Mouse (Mus musculus) intestine, postnatal 0 days (tissue): ENCODE measurements around the gene Arpc1b. TPM values are rescaled to one million over a fixed set of nuclear protein-coding genes. Genes with fewer than 3 reads are reported as not detected.
"Not testable (repeated sequence)": the region's sequence is repeated elsewhere in the genome, so short reads cannot be mapped to it uniquely, and the experiment has no call there.

Source experiments
- ATAC-seq: fragments of 200-750 bp; cut with Nextera tagmentation; 2 replicates; pipeline ENCODE4 v1.8.0; 2017; ENCODE audit warnings: mild to moderate bottlenecking, moderate TSS enrichment, moderate library complexity
- H3K27ac ChIP-seq: fragments of 300-500 bp; sonication (generic); 2 replicates; pipeline ENCODE4 v1.5.1; 2014; ENCODE audit warnings: mild to moderate bottlenecking, low read depth, low read length, moderate library complexity
- H3K27me3 ChIP-seq: fragments of 300-500 bp; sonication (generic); replicated peaks from 2 replicates; pipeline ENCODE4 v1.6.1; 2014; ENCODE audit warnings: low read length, mixed read lengths; ENCODE audit not compliant: control insufficient read depth, insufficient read depth
- H3K36me3 ChIP-seq: fragments of 300-500 bp; sonication (generic); 2 replicates; pipeline ENCODE4 v1.6.1; 2014; ENCODE audit warnings: mild to moderate bottlenecking, moderate library complexity; ENCODE audit not compliant: control insufficient read depth, insufficient read depth
- H3K4me1 ChIP-seq: fragments of 300-500 bp; sonication (generic); replicated peaks from 2 replicates; pipeline ENCODE4 v1.6.1; 2014; ENCODE audit warnings: antibody characterized with exemption, low read length, mixed read lengths; ENCODE audit not compliant: control insufficient read depth, insufficient read depth
- H3K4me2 ChIP-seq: fragments of 300-500 bp; sonication (generic); replicated peaks from 2 replicates; pipeline ENCODE4 v1.6.1; 2014; ENCODE audit warnings: low read depth, mild to moderate bottlenecking, moderate library complexity
- H3K4me3 ChIP-seq: fragments of 300-500 bp; sonication (generic); 2 replicates; pipeline ENCODE4 v1.5.1; 2014; ENCODE audit warnings: low read depth, low read length
- H3K9ac ChIP-seq: fragments of 300-500 bp; sonication (generic); 2 replicates; pipeline ENCODE4 v1.6.1; 2014; ENCODE audit warnings: mild to moderate bottlenecking, low read depth, low read length
- H3K9me3 ChIP-seq: fragments of 300-500 bp; sonication (generic); 2 replicates; pipeline ENCODE4 v1.6.1; 2016; ENCODE audit warnings: mixed run types; ENCODE audit not compliant: control insufficient read depth
- CTCF ChIP-seq: sonication (generic); IDR thresholded peaks from 2 replicates; pipeline ENCODE4 v1.5.1; 2016; ENCODE audit warnings: low read depth, mild to moderate bottlenecking, control low read depth, antibody characterized with exemption, moderate library complexity
- WGBS: fragments of 180-500 bp; shearing (Covaris S2); extraction: QIAGEN DNeasy Blood & Tissue Kit; methylation state at CpG from one replicate; pipeline ENCODE4 v1.1.7; 2014; 5-methylcytosine and 5-hydroxymethylcytosine counted together
- polyA plus RNA-seq: library from polyadenylated mRNA; unstranded; fragments of >200 nt; fragmentation: Nextera tagmentation; extraction: Ambion mirVana; gene quantifications from 2 replicates; pipeline ENCODE4 v1.2.1, GENCODE M21; 2015

Gene Arpc1b
- polyA plus RNA-seq, 1 experiment from 2014 or later = 573 TPM

- peaks cover 80% of the 10 kb centered on the region for H3K36me3 ChIP-seq
- H3K27ac ChIP-seq = no peak overlapping the region
- H3K4me1 ChIP-seq = no peaks in the 10 kb centered on the region
- no peak for TF ChIP-seq CTCF
- ATAC-seq = no peak
- H3K9ac ChIP-seq = no peak overlapping the region
- WGBS = 94% methylated on average over 19 of the region's 19 CpGs
- H3K4me2 ChIP-seq = no peak overlapping the region
- no peak overlapping the region for H3K4me3 ChIP-seq
- no peaks in the 10 kb centered on the region for H3K9me3 ChIP-seq
- no peaks in the 10 kb centered on the region for H3K27me3 ChIP-seq
Observed at GRCm38 (mm10) chr5:145123396-145123795, 9.4 kb downstream of the Arpc1b start.

- no peaks in the 10 kb centered on the region for H3K9me3 ChIP-seq
- H3K4me1 ChIP-seq = no peaks in the 10 kb centered on the region
- no peak overlapping the region for H3K4me3 ChIP-seq
- H3K4me2 ChIP-seq = no peak overlapping the region
- no peak for TF ChIP-seq CTCF
- peaks cover 95% of the 10 kb centered on the region for H3K36me3 ChIP-seq
- 90% methylated on average over 9 of the region's 9 CpGs for WGBS
- no peak for ATAC-seq
- no peak overlapping the region for H3K27ac ChIP-seq
- H3K27me3 ChIP-seq = no peaks in the 10 kb centered on the region
- no peak overlapping the region for H3K9ac ChIP-seq
Observed at GRCm38 (mm10) chr5:145126580-145126979, 12.6 kb downstream of the Arpc1b start.

GRCm38 (mm10) chr5:145129124-145129523 lies 15.1 kb downstream of the Arpc1b start:
- no peak overlapping the region for H3K4me2 ChIP-seq
- no peak for TF ChIP-seq CTCF
- ATAC-seq = no peak
- 85% methylated on average over 4 of the region's 4 CpGs for WGBS
- no peaks in the 10 kb centered on the region for H3K9me3 ChIP-seq
- H3K36me3 ChIP-seq = peaks cover 95% of the 10 kb centered on the region
- no peaks in the 10 kb centered on the region for H3K4me1 ChIP-seq
- H3K9ac ChIP-seq = no peak overlapping the region
- H3K27ac ChIP-seq = no peak overlapping the region
- H3K27me3 ChIP-seq = no peaks in the 10 kb centered on the region
- H3K4me3 ChIP-seq = no peak overlapping the region

- WGBS = 90% methylated on average over 6 of the region's 6 CpGs
- peaks cover 95% of the 10 kb centered on the region for H3K36me3 ChIP-seq
- not testable (repeated sequence) for H3K27me3 ChIP-seq, ATAC-seq, H3K9ac ChIP-seq, H3K4me1 ChIP-seq, H3K4me3 ChIP-seq, H3K9me3 ChIP-seq, H3K27ac ChIP-seq, H3K4me2 ChIP-seq
Observed at GRCm38 (mm10) chr5:145129773-145130172, 15.8 kb downstream of the Arpc1b start.

GRCm38 (mm10) chr5:145130191-145130590 lies 16.2 kb downstream of the Arpc1b start:
- Histone ChIP-seq H3K36me3 (peaks cover 95% of the 10 kb centered on the region), H3K27me3 (no peaks in the 10 kb centered on the region), H3K4me3 (no peak overlapping the region), H3K4me2 (no peak overlapping the region), H3K27ac (peak overlapping the region; percentile 50), H3K9ac (no peak overlapping the region), H3K9me3 (no peaks in the 10 kb centered on the region), H3K4me1 (no peaks in the 10 kb centered on the region)
- TF ChIP-seq CTCF = no peak
- ATAC-seq = no peak
- whole genome bisulfite sequencing = 83% methylated on average over 11 of the region's 11 CpGs

- Histone ChIP-seq H3K36me3 (peaks cover 89% of the 10 kb centered on the region), H3K4me2 (no peak overlapping the region)
- WGBS = 83% methylated on average over 3 of the region's 3 CpGs
Observed at GRCm38 (mm10) chr5:145130995-145131394, 17.0 kb downstream of the Arpc1b start.

GRCm38 (mm10) chr5:145133275-145133674 lies 19.3 kb downstream of the Arpc1b start:
- Histone ChIP-seq H3K36me3 (peaks cover 75% of the 10 kb centered on the region), H3K27ac (0 out of 2 replicates have a peak overlapping the region, but pooled peaks have one; percentile 2)
- WGBS = 88% methylated on average over 6 of the region's 6 CpGs
- H3K4me2 ChIP-seq, ATAC-seq, H3K4me3 ChIP-seq, H3K9ac ChIP-seq, H3K9me3 ChIP-seq, H3K27me3 ChIP-seq, H3K4me1 ChIP-seq: not testable (repeated sequence)
- TF ChIP-seq CTCF = peak; percentile 36

More at GRCm38 (mm10) chr5:145130995-145131394, 17.0 kb downstream of the Arpc1b start:
- Histone ChIP-seq H3K27me3 (no peaks in the 10 kb centered on the region), H3K27ac (no peak overlapping the region), H3K9ac (no peak overlapping the region), H3K9me3 (no peaks in the 10 kb centered on the region), H3K4me3 (no peak overlapping the region), H3K4me1 (no peaks in the 10 kb centered on the region)
- TF ChIP-seq CTCF = no peak
- no peak for ATAC-seq
